Mouse (Mus musculus): ENCODE results near the gene Mthfd2.

The Mthfd2 gene

GRCm38 (mm10) chr6:83267616-83268015 lies 58.1 kb downstream of the Mthfd2 start:
- DNase-seq (ENCODE audit: low spot score), result no peak

GRCm38 (mm10) chr6:83265653-83266052 lies 60.1 kb downstream of the Mthfd2 start:
- no peak for DNase-seq (ENCODE audit: low spot score)

GRCm38 (mm10) chr6:83265253-83265652 lies 60.5 kb downstream of the Mthfd2 start:
- DNase-seq (ENCODE audit: low spot score), result no peak

DNA sequence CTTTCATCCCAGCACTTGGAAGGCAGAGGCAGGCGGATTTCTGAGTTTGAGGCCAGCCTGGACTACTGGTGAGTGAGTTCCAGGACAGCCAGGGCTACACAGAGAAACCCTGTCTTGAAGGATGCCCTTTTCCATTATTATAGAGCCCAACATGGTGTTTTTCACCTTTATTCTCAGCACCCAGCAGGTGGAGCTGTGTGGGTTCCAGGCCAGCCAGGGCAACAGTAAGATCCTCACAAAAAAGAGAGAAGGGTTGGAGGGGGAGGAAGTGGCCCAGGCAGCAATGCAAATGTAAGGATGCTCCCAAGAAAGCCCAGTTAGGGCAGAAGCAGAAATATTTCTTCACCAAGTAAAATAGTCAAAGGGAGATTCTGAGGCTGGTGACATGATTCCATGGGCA lies 61.2 kb downstream of the Mthfd2 start:
- DNase-seq (ENCODE audit: low spot score), result no peak

Data from urinary bladder, postnatal 14 days (tissue).